Comparison of ENCODE assay signal across 14 mouse cellular contexts in the genomic region with DNA sequence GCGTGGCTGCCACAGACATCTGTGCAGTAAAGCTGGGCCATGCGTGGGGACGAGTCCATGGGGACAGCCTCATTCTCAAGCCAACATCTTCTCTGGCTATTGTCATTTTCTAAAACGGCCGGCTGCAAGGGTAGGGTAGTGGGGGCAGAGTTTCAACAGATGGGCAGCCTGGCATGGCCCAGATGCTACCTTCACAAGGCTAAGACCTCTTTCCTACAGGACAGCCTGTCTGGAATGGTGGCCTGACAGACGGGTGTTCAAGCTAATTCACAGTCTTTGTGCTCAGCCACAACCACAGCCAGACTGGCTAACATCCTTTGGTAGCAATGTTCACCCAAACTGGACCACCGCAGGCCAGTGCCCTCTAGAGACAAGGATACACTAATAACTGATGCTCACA.
DNase-seq lines count a peak whose midpoint lies in the region; ATAC-seq lines count a peak whose summit lies in the region.
"Had no signal": no experiment of that assay in that cellular context is flagged by ENCODE, and none has a peak within 500 bp of the region (broad histone marks: within the 10 kb centered on the region; RNA-seq: fewer than 3 reads in every experiment).

No protein-coding gene starts in this region.

- H3K9me3 ChIP-seq in megakaryocyte, embryonic 14.5 days = no peaks in the 10 kb centered on the region
- H3K9me3 ChIP-seq in forebrain, embryonic 15.5 days = no peaks in the 10 kb centered on the region
- no peaks in the 10 kb centered on the region for H3K9me3 ChIP-seq in midbrain, embryonic 15.5 days
- H3K9me3 ChIP-seq: embryonic facial prominence, embryonic 15.5 days; kidney, embryonic 15.5 days had no signal

- H3K9ac ChIP-seq in forebrain, embryonic 15.5 days (replicated peaks) = no peak overlapping the region
- no peak overlapping the region for H3K9ac ChIP-seq in midbrain, embryonic 15.5 days
- H3K9ac ChIP-seq: embryonic facial prominence, embryonic 15.5 days; kidney, embryonic 15.5 days had no signal

- H3K36me3 ChIP-seq in megakaryocyte, embryonic 14.5 days (replicated peaks; ENCODE audit: low read length) = peaks cover 92% of the 10 kb centered on the region
- no peaks in the 10 kb centered on the region for H3K36me3 ChIP-seq in forebrain, embryonic 15.5 days
- no peaks in the 10 kb centered on the region for H3K36me3 ChIP-seq in midbrain, embryonic 15.5 days (replicated peaks)
- H3K36me3 ChIP-seq: kidney, embryonic 15.5 days had no signal

- H3K4me1 ChIP-seq in megakaryocyte, embryonic 14.5 days = peaks cover 97% of the 10 kb centered on the region
- peaks cover 76% of the 10 kb centered on the region for H3K4me1 ChIP-seq in forebrain, embryonic 15.5 days
- peaks cover 32% of the 10 kb centered on the region for H3K4me1 ChIP-seq in midbrain, embryonic 15.5 days

- ATAC-seq in megakaryocyte, adult 5-6 weeks (ENCODE audit: poor library complexity, severe bottlenecking) = no peak
- no peak for ATAC-seq in forebrain, embryonic 15.5 days (replicated peaks)
- ATAC-seq in midbrain, embryonic 15.5 days (replicated peaks) = no peak
- ATAC-seq: inflammation-experienced regulatory T-cells, adult 6 months; Patski had no signal

- WGBS in forebrain, embryonic 15.5 days = 40% methylated on average over 7 of the region's 7 CpGs
- 65% methylated on average over 7 of the region's 7 CpGs for WGBS in midbrain, embryonic 15.5 days

- H3K27me3 ChIP-seq in megakaryocyte, embryonic 14.5 days (replicated peaks) = no peaks in the 10 kb centered on the region
- no peaks in the 10 kb centered on the region for H3K27me3 ChIP-seq in forebrain, embryonic 15.5 days
- H3K27me3 ChIP-seq in midbrain, embryonic 15.5 days (replicated peaks) = no peaks in the 10 kb centered on the region
- H3K27me3 ChIP-seq: embryonic facial prominence, embryonic 15.5 days; kidney, embryonic 15.5 days; Patski had no signal

- H3K4me3 ChIP-seq in megakaryocyte, embryonic 14.5 days (replicated peaks) = peak overlapping the region; percentile 10
- H3K4me3 ChIP-seq in forebrain, embryonic 15.5 days = no peak overlapping the region
- H3K4me3 ChIP-seq in midbrain, embryonic 15.5 days = no peak overlapping the region
- H3K4me3 ChIP-seq: embryonic facial prominence, embryonic 15.5 days; kidney, embryonic 15.5 days had no signal

- DNase-seq in cerebellum, postnatal 10 days = peak; percentile 58 to 73
- no peak for DNase-seq in cerebellum, postnatal 4 days (ENCODE audit: low spot score in 2 of 2)
- no peak for DNase-seq in urinary bladder, postnatal 4 days (ENCODE audit: low spot score in 2 of 2)
- no peak for DNase-seq in kidney, adult 9 months
- DNase-seq: cerebellum, adult 9-11 months; lung, adult 2 months had no signal

- no peak overlapping the region for H3K4me2 ChIP-seq in forebrain, embryonic 15.5 days (replicated peaks)
- no peak overlapping the region for H3K4me2 ChIP-seq in midbrain, embryonic 15.5 days
- H3K4me2 ChIP-seq: embryonic facial prominence, embryonic 15.5 days; kidney, embryonic 15.5 days had no signal

- H3K27ac ChIP-seq in forebrain, embryonic 15.5 days (replicated peaks) = peak overlapping the region; percentile 81
- peak overlapping the region; percentile 61; the same call in 1 of the 2 replicates for H3K27ac ChIP-seq in midbrain, embryonic 15.5 days
- H3K27ac ChIP-seq: embryonic facial prominence, embryonic 15.5 days; kidney, embryonic 15.5 days had no signal

Comparison
In these comparisons a context has a peak if more than half of its experiments do, and no peak if none do; other contexts are left out.
1. DNase-seq: peak in cerebellum, postnatal 10 days (2 of 2); none in cerebellum, postnatal 4 days (0 of 2), urinary bladder, postnatal 4 days (0 of 2) and kidney, adult 9 months (single experiment).